Mouse (Mus musculus): ENCODE data around the gene Vps54. TPM values are rescaled to one million over a fixed set of nuclear protein-coding genes. Genes with fewer than 3 reads are reported as not detected.

The Vps54 gene
- total and polyA plus RNA-seq, 3 experiments = 20.4 to 37.5 (median 22.9) TPM

DNA sequence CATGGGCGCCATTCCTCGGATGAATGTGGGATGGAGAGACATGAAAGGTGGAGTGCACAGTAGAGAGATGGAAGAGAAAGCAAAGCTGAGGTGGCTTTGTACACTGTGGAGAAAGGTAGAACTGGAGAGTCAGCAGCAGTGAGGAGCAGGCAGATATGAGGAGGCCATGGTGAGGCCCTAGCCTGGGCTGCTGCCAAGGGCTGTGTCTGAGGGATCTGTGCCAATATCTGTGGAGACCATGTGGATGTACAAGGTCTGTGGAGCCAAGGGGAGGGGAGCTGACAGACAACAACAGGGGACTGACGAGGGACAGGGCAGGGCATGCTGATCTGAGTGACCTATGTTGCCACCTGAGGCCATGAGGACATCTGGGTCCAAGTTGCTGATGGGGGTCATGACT is 21.7 kb upstream of the Vps54 start:
- H3K9ac ChIP-seq (ENCODE audit: insufficient read depth, low read depth) = no peak overlapping the region
- H3K27ac ChIP-seq (ENCODE audit: insufficient read depth, low read depth) = no peak overlapping the region
- no peaks in the 10 kb centered on the region for H3K79me2 ChIP-seq (replicated peaks; ENCODE audit: control insufficient read depth, extremely low read depth, insufficient read depth, poor library complexity, severe bottlenecking)
- no peaks in the 10 kb centered on the region for H3K36me3 ChIP-seq (replicated peaks in 1 of 2; ENCODE audit: control insufficient read depth in 1 of 2, insufficient read depth in 1 of 2, low read length in 1 of 2)
- no peak for DNase-seq (ENCODE audit: extremely low read depth)
- peaks cover 22 to 30% of the 10 kb centered on the region in 2 experiments for H3K4me1 ChIP-seq (ENCODE audit: control insufficient read depth in 1 of 2, insufficient read depth in 2 of 2)
- H3K4me3 ChIP-seq (replicated peaks in 1 of 3; ENCODE audit: low read depth in 2 of 3, low read length in 2 of 3, poor library complexity in 1 of 3) = no peak overlapping the region
- H3K4me2 ChIP-seq (ENCODE audit: insufficient read depth, low read depth, poor library complexity, severe bottlenecking) = no peak overlapping the region
- H3K9me3 ChIP-seq (replicated peaks; ENCODE audit: low read length) = no peaks in the 10 kb centered on the region
- dilution Hi-C loops (cut with MboI; ENCODE audit: extremely low pct_ligation_motif_present, extremely low pct_unique_long_range_greater_than_20kb, low sequenced_read_pairs) (no loop called here), in situ Hi-C loops (cut with MboI; ENCODE audit: low pct_ligation_motif_present, low pct_unique_long_range_greater_than_20kb, low sequenced_read_pairs) (no loop called here)
- H3K27me3 ChIP-seq (replicated peaks) = no peaks in the 10 kb centered on the region
- TF ChIP-seq MXI1 (IDR thresholded peaks at IDR 0.05; ENCODE audit: low read depth, low read length) (no peak), KAT2A (IDR thresholded peaks at IDR 0.05; ENCODE audit: insufficient replicate concordance, low read length) (no peak), RCOR1 (conservative IDR thresholded peaks at IDR 0.05; ENCODE audit: low read depth, low read length) (no peak), HCFC1 (IDR thresholded peaks at IDR 0.05; ENCODE audit: low read depth, low read length) (no peak), POLR2A (IDR thresholded peaks at IDR 0.05; ENCODE audit: low read depth, low read length) (no peak), ZC3H11A (IDR thresholded peaks at IDR 0.05; ENCODE audit: low read depth, low read length) (no peak), JUN (IDR thresholded peaks at IDR 0.05; ENCODE audit: insufficient read depth, low read depth, low read length) (no peak), CTCF (conservative IDR thresholded peaks at IDR 0.05 in 1 of 2, IDR thresholded peaks at IDR 0.05 in 1 of 2; ENCODE audit: low read depth in 2 of 2, low read length in 2 of 2) (no peak), TCF12 (IDR thresholded peaks at IDR 0.05; ENCODE audit: low read depth, low read length) (no peak), RAD21 (IDR thresholded peaks at IDR 0.05; ENCODE audit: low read depth, low read length) (no peak), SIN3A (IDR thresholded peaks at IDR 0.05; ENCODE audit: low read length) (no peak), GABPA (IDR thresholded peaks at IDR 0.05; ENCODE audit: insufficient replicate concordance, low read depth, low read length) (no peak)

DNA sequence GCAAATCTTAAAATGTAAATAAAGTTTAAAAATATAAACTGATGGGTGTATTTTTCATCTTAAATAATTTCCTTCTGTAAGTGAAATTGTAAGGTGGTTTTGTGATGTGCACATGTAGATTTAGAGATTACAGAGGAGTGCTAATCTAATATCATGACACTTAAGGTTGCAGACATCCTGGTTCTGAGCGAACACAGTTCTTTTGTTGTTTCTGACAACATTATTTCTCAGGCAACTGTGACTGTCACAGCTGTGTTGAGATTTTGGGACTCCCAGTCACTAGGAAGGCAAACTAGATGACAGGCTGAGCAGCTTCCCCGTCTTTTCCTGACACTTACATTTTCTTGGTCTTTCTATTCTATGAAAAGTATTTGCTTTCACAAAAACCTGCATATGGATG is 19.8 kb upstream of the Vps54 start:
- no peak overlapping the region for H3K9ac ChIP-seq (ENCODE audit: insufficient read depth, low read depth)
- dilution Hi-C loops (cut with MboI; ENCODE audit: extremely low pct_ligation_motif_present, extremely low pct_unique_long_range_greater_than_20kb, low sequenced_read_pairs) (no loop called here), in situ Hi-C loops (cut with MboI; ENCODE audit: low pct_ligation_motif_present, low pct_unique_long_range_greater_than_20kb, low sequenced_read_pairs) (no loop called here)
- H3K4me1 ChIP-seq (ENCODE audit: control insufficient read depth in 1 of 2, insufficient read depth in 2 of 2) = peaks cover 37 to 40% of the 10 kb centered on the region in 2 experiments
- no peaks in the 10 kb centered on the region for H3K9me3 ChIP-seq (replicated peaks; ENCODE audit: low read length)
- DNase-seq (ENCODE audit: extremely low read depth) = no peak
- no peaks in the 10 kb centered on the region for H3K79me2 ChIP-seq (replicated peaks; ENCODE audit: control insufficient read depth, extremely low read depth, insufficient read depth, poor library complexity, severe bottlenecking)
- no peak overlapping the region for H3K4me2 ChIP-seq (ENCODE audit: insufficient read depth, low read depth, poor library complexity, severe bottlenecking)
- H3K27me3 ChIP-seq (replicated peaks) = no peaks in the 10 kb centered on the region
- no peaks in the 10 kb centered on the region for H3K36me3 ChIP-seq (replicated peaks in 1 of 2; ENCODE audit: control insufficient read depth in 1 of 2, insufficient read depth in 1 of 2, low read length in 1 of 2)
- H3K4me3 ChIP-seq (replicated peaks in 1 of 3; ENCODE audit: low read depth in 2 of 3, low read length in 2 of 3, poor library complexity in 1 of 3) = no peak overlapping the region
- no peak overlapping the region for H3K27ac ChIP-seq (ENCODE audit: insufficient read depth, low read depth)
- TF ChIP-seq SIN3A (IDR thresholded peaks at IDR 0.05; ENCODE audit: low read length) (0 out of 2 replicates have a peak, but pooled peaks have one; percentile 23), ETS1 (conservative IDR thresholded peaks at IDR 0.05; ENCODE audit: low read depth, low read length) (no peak), MAZ (IDR thresholded peaks at IDR 0.05; ENCODE audit: low read depth, low read length) (no peak)
